Mouse (Mus musculus): ENCODE results near the gene Rps11. TPM values are rescaled to one million over a fixed set of nuclear protein-coding genes. Genes with fewer than 3 reads are reported as not detected.

Rps11 gene
- polyA plus RNA-seq, 1 experiment = 1,240 TPM

- no peak overlapping the region for H3K27ac ChIP-seq (ENCODE audit: control insufficient read depth, insufficient read depth, low read depth, low read length, poor library complexity)
- 71% methylated on average over 3 of the region's 3 CpGs for WGBS
- peaks cover 2% of the 10 kb centered on the region; the same call in 1 of the 2 replicates for H3K4me1 ChIP-seq (ENCODE audit: control insufficient read depth, insufficient read depth, low read length)
- TF ChIP-seq CTCF (IDR thresholded peaks at IDR 0.05; ENCODE audit: control insufficient read depth, insufficient read depth, low read length) (no peak), POLR2A (IDR thresholded peaks at IDR 0.05; ENCODE audit: borderline replicate concordance, control insufficient read depth, low read depth, low read length) (no peak)
- H3K4me3 ChIP-seq (replicated peaks; ENCODE audit: control insufficient read depth, low read depth, low read length) = no peak overlapping the region
These were observed 17.1 kb upstream of the Rps11 start for GRCm38 (mm10) chr7:45141319-45141718.

GRCm38 (mm10) chr7:45139904-45140723 is 15.9 kb upstream of the Rps11 start:
- Histone ChIP-seq H3K4me3 (replicated peaks; ENCODE audit: control insufficient read depth, low read depth, low read length) (no peak overlapping the region), H3K27ac (ENCODE audit: control insufficient read depth, insufficient read depth, low read depth, low read length, poor library complexity) (no peak overlapping the region), H3K4me1 (ENCODE audit: control insufficient read depth, insufficient read depth, low read length) (peaks cover 5% of the 10 kb centered on the region; the same call in 1 of the 2 replicates)
- TF ChIP-seq POLR2A (IDR thresholded peaks at IDR 0.05; ENCODE audit: borderline replicate concordance, control insufficient read depth, low read depth, low read length) = no peak
- TF ChIP-seq CTCF (IDR thresholded peaks at IDR 0.05; ENCODE audit: control insufficient read depth, insufficient read depth, low read length) = no peak
- WGBS = 70% methylated on average over 8 of the region's 8 CpGs

- Histone ChIP-seq H3K4me1 (ENCODE audit: control insufficient read depth, insufficient read depth, low read length) (peaks cover 5% of the 10 kb centered on the region; the same call in 1 of the 2 replicates), H3K4me3 (replicated peaks; ENCODE audit: control insufficient read depth, low read depth, low read length) (no peak overlapping the region), H3K27ac (ENCODE audit: control insufficient read depth, insufficient read depth, low read depth, low read length, poor library complexity) (no peak overlapping the region)
- TF ChIP-seq POLR2A (IDR thresholded peaks at IDR 0.05; ENCODE audit: borderline replicate concordance, control insufficient read depth, low read depth, low read length) (no peak), CTCF (IDR thresholded peaks at IDR 0.05; ENCODE audit: control insufficient read depth, insufficient read depth, low read length) (no peak)
- WGBS = 64% methylated on average over 1 of the region's 1 CpGs
These were observed 14.2 kb upstream of the Rps11 start for GRCm38 (mm10) chr7:45138403-45138802.

GRCm38 (mm10) chr7:45137171-45138006 is 13.2 kb upstream of the Rps11 start:
- TF ChIP-seq CTCF (IDR thresholded peaks at IDR 0.05; ENCODE audit: control insufficient read depth, insufficient read depth, low read length) = no peak
- 12% methylated on average over 12 of the region's 12 CpGs for WGBS
- no peak overlapping the region for H3K4me3 ChIP-seq (replicated peaks; ENCODE audit: control insufficient read depth, low read depth, low read length)
- H3K27ac ChIP-seq (ENCODE audit: control insufficient read depth, insufficient read depth, low read depth, low read length, poor library complexity) = no peak overlapping the region
- peaks cover 5% of the 10 kb centered on the region; the same call in 1 of the 2 replicates for H3K4me1 ChIP-seq (ENCODE audit: control insufficient read depth, insufficient read depth, low read length)

GRCm38 (mm10) chr7:45135993-45136567 is 11.8 kb upstream of the Rps11 start, which contains the start of the genes Gm45713 and Flt3l:
Gm45713 (minus strand) TSS chr7:45136231.
Flt3l (minus strand) TSS chr7:45136432.
- peaks cover 5% of the 10 kb centered on the region; the same call in 1 of the 2 replicates for H3K4me1 ChIP-seq (ENCODE audit: control insufficient read depth, insufficient read depth, low read length)
- H3K27ac ChIP-seq (ENCODE audit: control insufficient read depth, insufficient read depth, low read depth, low read length, poor library complexity) = peak within 1 kb of the TSS; percentile 87
- TF ChIP-seq CTCF (IDR thresholded peaks at IDR 0.05; ENCODE audit: control insufficient read depth, insufficient read depth, low read length) = peak; percentile 99
- peak; percentile 33; the same call in 1 of the 2 replicates for TF ChIP-seq POLR2A (IDR thresholded peaks at IDR 0.05; ENCODE audit: borderline replicate concordance, control insufficient read depth, low read depth, low read length)
- H3K4me3 ChIP-seq (replicated peaks; ENCODE audit: control insufficient read depth, low read depth, low read length) = peak within 1 kb of the TSS; percentile 94
- under 1% methylated on average over 29 of the region's 29 CpGs for WGBS

- no peak for TF ChIP-seq POLR2A (IDR thresholded peaks at IDR 0.05; ENCODE audit: borderline replicate concordance, control insufficient read depth, low read depth, low read length)
- no peak for TF ChIP-seq CTCF (IDR thresholded peaks at IDR 0.05; ENCODE audit: control insufficient read depth, insufficient read depth, low read length)
- peak overlapping the region; percentile 35 for H3K27ac ChIP-seq (ENCODE audit: control insufficient read depth, insufficient read depth, low read depth, low read length, poor library complexity)
- peaks cover 5% of the 10 kb centered on the region; the same call in 1 of the 2 replicates for H3K4me1 ChIP-seq (ENCODE audit: control insufficient read depth, insufficient read depth, low read length)
- 58% methylated on average over 3 of the region's 3 CpGs for WGBS
- peak overlapping the region; percentile 94 for H3K4me3 ChIP-seq (replicated peaks; ENCODE audit: control insufficient read depth, low read depth, low read length)
These were observed 11.1 kb upstream of the Rps11 start for GRCm38 (mm10) chr7:45135370-45135769.

- TF ChIP-seq POLR2A (IDR thresholded peaks at IDR 0.05; ENCODE audit: borderline replicate concordance, control insufficient read depth, low read depth, low read length) = no peak
- no peak for TF ChIP-seq CTCF (IDR thresholded peaks at IDR 0.05; ENCODE audit: control insufficient read depth, insufficient read depth, low read length)
- H3K4me1 ChIP-seq (ENCODE audit: control insufficient read depth, insufficient read depth, low read length) = peaks cover 5% of the 10 kb centered on the region; the same call in 1 of the 2 replicates
- H3K27ac ChIP-seq (ENCODE audit: control insufficient read depth, insufficient read depth, low read depth, low read length, poor library complexity) = no peak overlapping the region
- 18% methylated on average over 12 of the region's 12 CpGs for WGBS
- H3K4me3 ChIP-seq (replicated peaks; ENCODE audit: control insufficient read depth, low read depth, low read length) = no peak overlapping the region
These were observed 10.3 kb upstream of the Rps11 start for GRCm38 (mm10) chr7:45134544-45135026.

Data from bone marrow, adult 2 months (tissue).